Mouse (Mus musculus): ENCODE results near the gene Uvrag. TPM values are rescaled to one million over a fixed set of nuclear protein-coding genes. Genes with fewer than 3 reads are reported as not detected.

Uvrag gene
- total RNA-seq, 2 experiments from 2014 or later = 9.1 to 10.8 TPM

DNA sequence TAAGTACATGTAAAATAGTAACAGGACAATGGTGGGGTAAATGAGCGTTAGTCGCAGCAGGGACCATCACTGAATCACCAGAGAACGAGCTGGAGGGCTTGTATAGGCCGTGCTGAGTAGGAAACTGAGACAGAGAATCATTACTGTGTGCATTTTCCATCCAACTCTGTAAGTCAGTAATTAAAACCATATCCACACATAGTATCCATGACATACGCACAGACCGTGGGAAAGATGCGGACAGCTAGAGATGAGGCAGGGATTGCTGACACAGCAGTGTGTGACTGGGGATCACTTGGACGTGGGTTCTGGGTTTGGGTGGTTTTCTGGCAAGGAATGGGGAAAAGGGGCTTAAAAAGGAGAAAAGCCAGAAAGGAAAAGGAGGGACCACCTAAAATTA lies 81.0 kb downstream of the Uvrag start:
- no peak for DNase-seq

DNA sequence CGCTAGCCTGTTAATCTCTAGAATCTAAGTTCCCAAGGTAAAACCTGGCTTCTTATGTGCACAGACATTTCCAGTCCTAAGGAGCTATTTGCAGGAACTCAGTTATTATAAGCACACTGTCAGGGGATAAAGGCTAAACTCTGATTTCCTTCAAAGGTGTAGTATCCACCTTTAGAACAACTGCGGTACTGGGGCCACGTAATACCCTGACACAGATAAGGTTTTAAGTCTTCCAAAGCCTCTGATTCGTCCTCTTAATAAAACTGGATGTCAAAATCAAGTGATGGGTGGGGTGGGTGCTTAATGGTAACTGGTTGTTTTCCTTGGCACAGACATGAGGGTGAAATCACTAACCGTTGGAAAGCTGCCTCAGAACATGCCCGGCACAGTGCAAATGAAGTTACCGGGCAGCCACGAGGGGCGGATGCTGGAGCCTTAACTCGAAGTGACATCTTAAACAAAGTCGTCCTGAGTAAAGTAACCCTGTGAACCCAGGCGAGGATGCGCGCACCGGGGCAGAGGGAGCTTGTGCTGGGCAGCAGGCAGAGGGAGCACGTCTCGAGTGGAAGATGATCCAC lies 83.8 kb downstream of the Uvrag start:
- DNase-seq = no peak

DNA sequence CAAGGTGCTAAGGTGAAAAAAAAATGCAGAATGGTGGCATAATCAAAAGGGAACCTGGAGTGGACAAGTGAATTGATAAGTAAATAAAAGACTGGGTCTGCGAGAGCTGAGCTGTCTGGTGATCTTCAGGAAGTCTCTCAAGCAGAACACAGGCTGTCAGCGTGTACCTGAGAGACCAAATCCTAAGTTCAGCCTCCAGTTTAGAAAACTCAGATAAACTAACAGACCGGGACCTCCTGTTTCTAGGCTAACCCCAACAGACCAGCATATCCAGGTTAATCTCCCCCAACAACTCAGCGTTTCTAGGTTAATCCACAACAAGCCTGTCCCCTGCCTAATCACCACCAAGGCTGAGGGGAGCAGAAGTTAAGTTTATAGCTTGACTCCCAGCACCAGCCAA lies 87.3 kb downstream of the Uvrag start:
- no peak for DNase-seq

DNA sequence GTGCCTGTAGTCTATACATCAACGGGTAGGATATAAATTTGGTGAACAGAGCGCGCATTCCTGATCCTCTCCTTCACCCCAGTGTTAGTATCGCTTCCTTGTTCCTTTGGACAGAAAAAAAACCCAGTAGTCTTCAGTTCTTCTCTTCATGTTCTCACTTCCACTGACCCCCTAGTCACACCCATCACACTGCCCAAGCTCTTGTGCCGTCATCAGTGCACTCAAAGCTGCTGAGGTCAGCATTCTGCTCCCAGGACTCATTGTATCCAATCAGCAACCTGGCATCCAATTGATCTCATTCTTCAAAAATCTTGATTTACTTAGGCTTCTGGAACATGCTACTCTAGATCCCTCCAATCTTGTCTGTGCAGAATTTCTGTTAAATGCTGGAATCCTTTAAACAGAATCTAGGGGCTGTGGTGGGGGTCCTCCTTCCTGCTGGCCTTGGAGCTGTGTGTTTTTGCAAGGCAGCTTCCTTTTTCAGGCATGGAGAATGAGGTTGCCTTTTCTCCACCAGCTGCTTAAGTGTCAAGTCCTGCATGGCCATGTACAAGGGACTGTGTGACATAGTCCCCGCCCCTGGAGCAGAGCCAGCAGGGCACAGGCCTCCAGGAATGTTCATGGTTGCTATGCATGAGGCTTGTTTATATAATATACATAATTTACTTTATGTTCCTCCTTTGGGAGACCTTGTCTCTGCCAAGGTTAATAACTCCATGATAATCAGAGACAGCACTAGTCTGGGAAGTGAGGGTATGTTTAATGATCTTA lies 88.3 kb downstream of the Uvrag start:
- DNase-seq = no peak

DNA sequence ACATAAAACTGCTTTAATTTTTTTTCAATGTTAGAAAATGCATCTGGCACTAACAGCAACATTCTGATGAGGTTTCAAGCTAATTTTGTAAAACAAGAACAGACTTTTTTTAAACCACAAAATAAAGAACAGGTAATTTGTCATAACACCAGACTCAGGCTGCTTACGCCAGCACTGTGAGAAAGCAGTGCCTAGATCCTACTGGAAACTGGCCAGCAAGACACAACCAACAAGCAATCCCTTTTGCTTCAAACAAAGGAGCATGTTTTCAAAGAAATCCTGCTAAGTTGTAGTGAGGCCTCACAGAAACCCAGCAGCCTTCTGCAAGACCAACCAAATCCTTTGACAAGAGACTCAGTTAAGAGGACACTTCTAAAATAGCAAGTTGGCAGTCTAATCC lies 90.1 kb downstream of the Uvrag start:
- DNase-seq = no peak

DNA sequence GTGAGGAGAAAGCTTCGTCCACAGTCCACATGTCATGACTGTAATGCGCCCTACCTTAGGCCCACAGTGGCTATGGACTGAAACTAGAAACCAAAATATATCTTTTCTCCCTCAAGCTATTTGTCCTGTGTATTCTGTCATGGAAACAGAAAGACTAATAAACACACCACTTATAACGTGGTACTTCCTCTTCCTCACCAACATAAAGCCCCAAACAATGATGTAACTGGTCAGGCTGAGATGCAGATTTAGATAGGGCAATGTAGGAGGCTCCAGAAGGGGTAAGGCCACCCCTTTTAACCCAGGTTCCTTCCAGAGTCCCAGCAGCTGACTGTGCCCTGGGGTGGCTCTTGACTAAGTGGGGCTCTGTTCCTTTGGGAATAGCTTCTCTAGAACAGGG lies 91.0 kb downstream of the Uvrag start:
- DNase-seq = no peak

DNA sequence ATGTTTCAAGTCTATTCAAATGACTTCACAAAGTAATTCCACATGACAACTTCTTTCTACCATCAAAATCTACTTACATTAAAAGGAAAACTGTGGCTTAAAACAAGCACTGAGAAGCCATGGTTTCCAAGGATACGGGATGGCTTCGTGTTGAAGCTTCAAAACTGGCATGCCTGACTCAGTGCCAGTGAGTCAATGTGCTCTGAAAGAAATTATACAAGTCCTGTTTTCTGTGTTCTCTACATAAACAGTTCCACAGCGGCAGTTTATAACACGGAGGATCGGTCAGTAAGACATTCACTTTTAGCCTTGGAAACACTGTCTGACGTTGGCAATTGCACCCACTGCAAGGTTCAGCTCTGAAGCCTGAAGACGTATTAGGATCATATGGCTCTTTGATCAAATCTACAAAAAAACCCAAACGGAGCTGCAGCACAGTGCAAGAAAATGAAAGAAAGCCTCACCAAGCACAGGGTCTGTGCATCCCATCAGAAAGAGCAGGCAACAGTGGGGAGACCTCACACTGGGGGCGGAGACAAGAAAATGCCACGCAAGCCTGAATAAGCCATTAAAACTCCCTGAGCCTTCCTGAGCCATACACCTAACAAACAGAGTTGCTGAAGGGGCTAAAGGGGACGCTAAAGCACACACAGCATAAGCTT lies 94.3 kb downstream of the Uvrag start:
- DNase-seq = no peak

DNA sequence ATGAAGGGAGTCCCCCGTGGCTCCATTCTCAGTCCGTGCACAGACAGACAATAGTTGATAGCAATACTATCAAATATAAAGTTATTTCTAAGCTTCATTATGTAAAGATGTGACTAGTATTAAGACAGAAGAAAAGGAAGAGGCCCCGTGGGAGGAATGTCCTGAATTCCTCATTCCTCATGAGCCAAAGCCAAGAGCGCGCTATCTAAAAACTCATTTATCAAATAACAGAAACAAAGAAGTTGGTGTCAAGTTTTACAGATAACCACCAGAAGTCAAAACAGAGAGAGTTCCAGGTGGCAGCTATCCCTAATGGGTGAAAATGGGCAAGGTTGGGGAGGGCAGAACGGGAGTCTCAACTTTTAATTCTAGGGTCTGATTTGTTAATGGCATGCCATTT lies 95.4 kb downstream of the Uvrag start:
- DNase-seq = no peak

DNA sequence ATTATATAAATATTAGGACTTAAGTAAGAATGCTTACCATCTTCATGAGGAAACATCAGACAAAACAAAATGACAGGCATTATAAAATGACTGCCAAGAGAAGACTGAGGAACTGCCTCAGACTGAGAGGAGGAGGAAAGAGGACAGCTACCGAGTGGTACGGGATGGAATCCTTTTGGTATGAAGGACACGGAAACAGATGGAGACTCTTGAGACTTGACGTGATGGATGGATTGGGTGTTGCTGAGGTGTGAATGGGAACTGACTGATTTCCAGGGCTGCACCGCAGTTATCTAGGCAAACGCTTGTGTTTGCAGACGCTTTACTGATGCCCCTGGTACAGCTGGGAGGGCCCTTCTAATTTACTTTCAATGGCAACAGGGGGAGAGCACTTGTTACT lies 97.0 kb downstream of the Uvrag start:
- DNase-seq = no peak

DNA sequence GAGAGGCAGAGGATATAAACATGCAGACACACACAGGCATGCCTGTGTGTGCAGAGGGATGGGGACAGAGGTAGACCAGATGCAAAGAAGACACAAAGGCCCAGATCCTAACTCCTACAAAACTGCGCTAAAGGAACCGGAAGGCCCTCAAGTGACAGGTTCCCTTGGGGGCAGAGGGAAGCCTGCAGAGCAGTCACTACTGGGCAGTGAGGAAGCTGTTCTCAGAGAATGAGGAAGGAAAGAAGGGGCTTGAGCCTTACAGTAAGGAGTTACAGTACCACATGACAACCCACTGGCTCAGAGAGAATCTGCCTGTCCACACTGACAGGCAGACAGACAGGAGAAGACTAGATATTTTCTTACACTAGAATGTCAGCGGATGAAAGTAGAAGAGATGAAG lies 97.6 kb downstream of the Uvrag start:
- DNase-seq = no peak

DNA sequence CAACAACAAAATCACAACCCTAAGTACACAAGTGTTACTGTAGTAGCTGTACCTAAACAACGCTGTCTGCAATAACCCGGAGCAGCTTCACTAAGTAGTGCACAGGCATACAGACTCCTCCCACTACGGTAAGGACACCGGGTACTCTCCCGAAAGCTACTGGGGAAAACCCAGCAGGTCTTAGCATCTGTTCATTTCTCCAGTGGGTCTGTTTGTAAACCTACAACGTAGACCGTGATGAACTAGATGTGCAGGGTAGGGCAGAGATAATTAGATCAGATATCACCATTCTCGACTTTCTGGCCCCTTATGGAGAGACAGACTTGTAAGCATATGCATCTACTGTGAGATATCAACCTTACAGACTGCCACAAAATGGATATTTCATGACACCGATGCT lies 99.1 kb downstream of the Uvrag start:
- DNase-seq = no peak

DNA sequence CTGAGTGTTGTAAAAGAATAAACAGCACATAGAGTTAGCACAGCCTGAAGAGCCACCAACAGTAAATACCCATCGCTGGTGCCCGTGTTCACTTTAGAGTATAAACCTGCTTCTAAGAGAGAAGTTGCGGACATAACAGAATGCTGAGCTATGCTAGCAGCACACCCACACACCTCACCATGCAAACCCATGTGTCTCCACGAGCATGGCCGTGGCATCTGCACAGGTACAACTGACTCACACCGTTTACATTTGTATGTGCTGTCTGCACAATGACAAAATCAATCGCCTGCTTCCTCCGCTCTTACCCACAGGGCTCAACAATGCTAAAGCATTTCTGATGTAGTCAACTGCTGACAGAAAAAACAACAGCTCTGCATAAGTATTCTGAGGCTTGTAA lies 101.0 kb downstream of the Uvrag start:
- DNase-seq = no peak

DNA sequence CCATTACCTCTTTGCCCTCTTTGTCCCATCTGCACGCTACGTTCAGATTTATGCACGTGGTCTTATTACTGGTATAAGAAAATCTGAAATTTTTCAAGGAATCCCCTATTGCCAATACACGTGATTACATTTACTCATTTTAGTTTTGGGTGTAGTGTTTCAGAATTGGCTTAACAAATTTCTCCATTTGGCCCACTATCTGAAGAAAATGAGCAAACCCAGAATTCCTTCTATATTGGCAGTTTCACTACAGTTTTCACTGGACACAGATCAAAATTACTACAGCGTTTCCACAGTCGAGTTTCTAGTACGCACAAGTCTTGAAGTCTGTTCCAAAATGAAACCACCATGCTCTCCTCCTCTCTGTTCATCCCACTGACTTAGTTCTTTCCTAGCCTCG lies 104.7 kb downstream of the Uvrag start:
- DNase-seq = no peak

DNA sequence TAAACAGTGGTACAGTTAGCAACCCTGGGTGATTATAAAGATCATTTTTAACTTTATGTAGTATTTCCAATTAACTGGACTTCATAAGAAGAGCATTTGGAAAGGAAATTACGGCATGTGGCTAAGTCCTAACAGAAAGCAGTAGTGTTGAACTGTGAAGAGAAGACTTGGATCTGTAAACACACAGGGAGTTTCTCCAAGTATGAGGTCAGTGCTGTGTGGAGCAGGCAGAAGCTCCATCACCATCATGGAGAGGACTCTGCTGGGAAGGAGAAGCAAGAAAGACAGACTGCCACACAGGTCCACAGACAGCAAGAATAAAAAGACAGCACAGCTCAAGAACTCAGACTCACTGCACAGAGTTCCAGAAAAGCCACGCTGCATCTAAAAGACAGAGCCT lies 106.0 kb downstream of the Uvrag start:
- no peak for DNase-seq

DNA sequence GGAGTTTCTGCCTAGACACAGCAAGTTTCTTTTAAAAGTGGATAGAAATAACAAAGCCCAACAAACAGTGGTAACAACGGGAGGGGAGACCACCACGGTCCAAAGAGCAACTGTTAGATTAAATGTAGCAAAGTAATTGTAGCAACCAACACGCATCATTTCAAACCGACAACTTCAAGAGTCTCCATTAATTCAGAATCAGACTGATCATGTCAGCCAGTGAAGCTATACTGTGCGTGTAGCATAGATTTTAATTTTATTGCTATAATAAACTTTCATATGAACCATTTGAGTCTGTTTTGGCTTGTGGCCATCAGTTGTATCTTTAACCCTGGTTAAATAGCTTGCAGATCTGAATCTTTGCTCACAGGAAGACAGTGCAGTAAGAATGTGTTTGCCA lies 107.1 kb downstream of the Uvrag start:
- no peak for DNase-seq

DNA sequence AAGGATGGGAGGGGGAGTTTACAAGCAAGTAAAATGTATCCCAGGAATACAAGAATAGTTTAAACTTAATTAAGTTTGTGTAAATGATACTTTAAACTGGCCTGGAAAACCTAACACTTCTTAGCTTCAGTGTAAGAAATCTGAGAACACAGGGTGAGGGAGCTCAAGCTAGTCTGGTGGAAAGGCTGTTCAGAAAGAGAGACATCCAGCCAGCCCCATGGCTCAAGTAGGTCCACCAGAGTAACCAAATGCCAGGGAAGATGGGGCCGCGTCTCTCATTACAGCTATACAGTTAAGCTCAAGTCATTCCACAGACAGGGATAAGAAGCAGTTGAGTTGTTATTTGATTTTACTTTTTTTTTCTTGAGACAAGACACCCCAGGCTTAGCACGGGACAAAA lies 107.6 kb downstream of the Uvrag start:
- DNase-seq = no peak

DNA sequence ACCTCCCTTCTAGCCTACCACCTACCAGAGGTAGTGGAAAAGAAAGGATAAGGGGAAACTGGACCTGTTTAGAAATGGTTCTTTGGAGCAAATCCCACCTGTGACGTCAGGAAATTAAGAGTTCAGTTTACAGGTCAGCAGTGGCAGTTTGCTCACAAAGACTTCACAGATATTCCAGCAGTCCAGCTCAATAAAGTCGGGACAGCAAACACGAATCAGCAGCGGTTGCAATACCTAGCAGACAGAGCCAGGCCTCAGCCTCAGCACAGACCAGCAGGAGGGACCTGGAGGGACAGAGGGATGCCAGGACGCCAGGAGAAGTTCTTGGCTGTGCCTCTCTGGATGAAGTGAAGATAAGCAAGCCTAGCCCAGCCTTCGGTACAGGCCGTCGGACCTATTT lies 108.9 kb downstream of the Uvrag start:
- DNase-seq = no peak

DNA sequence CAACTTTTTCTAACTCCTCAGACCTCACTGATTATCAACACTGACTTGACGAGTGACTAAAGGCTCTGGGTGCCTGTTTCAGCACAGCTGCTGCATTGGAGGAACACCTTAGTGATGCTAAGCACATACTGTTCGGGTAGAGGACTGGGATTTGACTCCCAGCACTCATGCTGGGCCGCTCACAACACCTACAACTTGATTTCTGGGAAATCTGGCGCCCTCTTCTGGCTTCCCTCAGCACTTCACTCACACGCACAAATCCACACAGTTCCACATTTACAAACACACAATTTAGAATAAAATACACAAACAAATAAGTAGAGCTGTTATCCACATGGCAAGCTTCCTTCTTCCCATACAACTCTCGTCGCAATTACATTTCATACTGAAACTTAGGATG lies 112.8 kb downstream of the Uvrag start:
- DNase-seq = no peak

DNA sequence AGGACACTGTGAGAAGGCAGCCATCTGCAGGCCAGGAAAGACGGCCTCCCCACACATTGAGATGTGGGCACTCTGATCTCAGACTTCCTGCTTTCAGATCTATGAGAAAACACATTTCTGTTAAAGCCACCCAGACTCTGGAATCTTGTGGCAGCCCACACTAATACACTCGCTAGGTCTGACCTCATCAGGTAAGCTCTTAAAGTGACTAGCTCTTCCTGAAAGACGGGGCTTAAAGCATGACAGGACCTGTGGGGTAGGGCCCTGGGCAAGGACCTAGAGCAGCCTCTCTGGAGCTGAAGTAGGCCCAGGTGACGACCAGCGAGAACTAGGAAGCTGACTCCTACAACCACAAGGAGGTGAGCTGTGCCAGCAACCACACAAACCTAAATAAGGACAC lies 113.8 kb downstream of the Uvrag start:
- DNase-seq = no peak

DNA sequence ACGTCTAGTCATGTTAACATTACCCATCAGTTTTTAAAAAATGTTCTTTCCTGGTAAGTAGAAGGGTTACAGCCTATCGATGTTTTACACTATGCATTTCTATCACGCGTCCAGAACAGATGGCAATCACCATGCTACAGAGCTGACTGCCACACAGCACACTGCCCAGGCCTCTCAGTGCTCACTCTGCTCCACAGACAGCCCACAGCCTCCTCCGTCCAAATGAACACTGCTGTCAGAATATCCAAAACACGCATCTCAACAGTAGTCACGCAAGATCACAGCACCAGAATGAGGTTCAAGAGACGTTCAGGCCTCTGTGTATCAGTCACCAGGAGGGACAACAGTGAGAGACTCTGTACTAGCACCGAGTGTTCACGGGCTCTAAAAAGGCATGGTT lies 115.0 kb downstream of the Uvrag start:
- no peak for DNase-seq

DNA sequence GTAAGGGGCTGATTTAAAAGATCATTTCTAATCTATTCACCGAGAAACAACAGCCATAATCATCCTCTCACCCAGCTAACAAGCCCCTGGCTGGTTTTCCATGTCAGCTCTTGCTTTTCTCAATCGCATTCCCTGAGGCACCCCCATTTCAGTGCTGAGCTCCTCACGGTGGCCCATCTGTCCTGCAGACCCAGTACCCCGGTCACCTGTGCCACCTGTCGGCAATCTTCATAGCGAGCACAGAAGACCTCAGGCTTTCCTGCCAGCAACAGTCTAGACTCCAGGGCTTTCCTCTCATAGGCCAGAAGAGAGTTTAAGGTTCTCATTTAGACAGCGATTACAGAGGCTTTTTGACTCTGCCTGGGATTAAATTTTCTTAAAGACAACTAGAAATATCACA lies 115.7 kb downstream of the Uvrag start:
- no peak for DNase-seq

DNA sequence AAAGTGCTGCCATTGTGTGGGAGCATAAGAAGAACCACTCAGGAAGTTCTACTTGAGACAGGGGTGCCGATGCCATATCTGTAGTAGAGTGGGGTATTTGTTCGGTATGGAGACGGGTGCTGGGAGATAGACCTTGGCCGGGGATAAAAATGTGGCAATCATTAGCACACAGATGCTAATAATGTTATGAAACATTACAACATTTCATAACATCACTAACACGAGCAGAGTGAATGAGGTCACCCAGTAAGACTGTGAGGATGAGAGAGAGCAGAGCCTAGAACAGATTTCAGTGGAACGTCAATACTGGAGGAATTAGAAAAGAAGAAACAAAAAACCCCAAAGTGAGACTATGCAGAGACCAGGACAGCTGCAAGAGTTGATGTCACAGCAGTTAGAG lies 116.2 kb downstream of the Uvrag start:
- no peak for DNase-seq

DNA sequence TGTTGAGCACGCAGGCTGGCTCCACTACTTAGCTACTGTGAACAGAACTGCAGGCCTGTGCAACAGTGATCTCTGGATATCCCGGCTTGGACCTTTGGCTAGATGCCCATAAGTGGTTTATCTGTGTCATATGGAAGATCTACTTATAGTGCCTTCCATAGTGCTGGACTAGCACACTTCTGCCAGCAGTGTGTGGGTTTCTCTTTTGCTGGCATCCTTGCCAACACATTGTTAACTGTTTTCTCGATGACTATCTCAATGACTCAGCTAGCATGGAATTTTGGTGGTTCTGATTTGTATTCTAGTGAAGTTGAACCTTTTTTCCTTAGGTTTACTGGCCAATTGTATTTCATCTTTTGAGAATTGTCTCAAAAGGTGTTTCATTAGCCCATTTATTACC lies 117.0 kb downstream of the Uvrag start:
- no peak for DNase-seq

DNA sequence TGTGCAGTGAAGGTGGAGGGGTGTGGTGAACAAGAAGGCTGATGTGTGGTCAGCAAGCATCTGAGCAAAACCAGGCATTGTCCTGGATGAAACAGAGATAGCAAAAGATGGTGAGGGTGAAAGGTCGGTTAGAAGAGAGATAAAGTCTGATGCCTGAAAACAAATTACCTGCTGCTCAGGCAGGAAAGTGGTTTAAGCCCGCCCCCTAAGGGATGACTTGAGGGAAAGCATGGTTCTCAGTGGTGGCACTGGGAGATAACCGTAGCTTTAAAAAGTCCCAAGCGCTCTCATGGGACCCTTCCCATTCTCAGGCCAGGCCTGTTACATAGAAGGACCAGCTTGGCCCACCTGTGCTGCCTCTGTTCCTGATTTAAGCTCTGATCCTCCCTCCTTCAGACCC lies 119.7 kb downstream of the Uvrag start:
- DNase-seq = no peak

All from gastrocnemius, postnatal 25 days (tissue).